Mouse (Mus musculus): ENCODE results near the gene Amigo2. TPM values are rescaled to one million over a fixed set of nuclear protein-coding genes. Genes with fewer than 3 reads are reported as not detected.
A peak's percentile ranks its signal among the peaks of the same experiment; 100 is the strongest.
"Not testable (repeated sequence)": the region's sequence is repeated elsewhere in the genome, so short reads cannot be mapped to it uniquely, and the experiment has no call there.

The Amigo2 gene
- total RNA-seq, 2 experiments from 2014 or later: 6.6 to 7.8 TPM

DNA sequence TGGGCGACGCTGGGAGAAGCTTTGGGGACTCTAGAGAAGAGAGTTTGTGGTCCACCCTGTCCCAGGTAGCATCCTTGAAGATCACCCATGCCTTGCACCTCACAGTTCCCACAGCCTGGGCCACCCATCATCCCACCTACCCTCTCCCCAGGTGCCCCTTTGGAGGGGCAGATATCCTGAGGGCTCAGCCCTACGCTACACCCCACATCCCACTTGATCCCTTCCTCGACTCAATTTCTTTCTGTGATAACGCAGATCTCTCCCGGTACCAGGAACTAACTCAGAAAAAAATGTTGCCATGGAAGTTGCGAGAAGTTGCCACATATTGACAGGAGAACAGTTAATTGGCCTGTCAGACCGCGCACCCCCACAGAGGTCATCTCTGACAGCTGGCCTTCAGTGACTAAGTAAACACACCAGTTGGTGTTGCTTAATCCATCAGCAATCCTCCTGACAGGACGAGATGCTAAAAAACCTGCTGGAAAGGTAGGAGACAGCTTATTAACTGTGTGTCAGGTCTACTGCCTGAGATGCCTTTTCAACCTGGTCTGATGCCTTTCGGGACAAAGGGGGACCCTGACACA lies 17.5 kb downstream of the Amigo2 start:
- no peak for DNase-seq
- intact Hi-C loops (cut with DNase I): no loop called here

DNA sequence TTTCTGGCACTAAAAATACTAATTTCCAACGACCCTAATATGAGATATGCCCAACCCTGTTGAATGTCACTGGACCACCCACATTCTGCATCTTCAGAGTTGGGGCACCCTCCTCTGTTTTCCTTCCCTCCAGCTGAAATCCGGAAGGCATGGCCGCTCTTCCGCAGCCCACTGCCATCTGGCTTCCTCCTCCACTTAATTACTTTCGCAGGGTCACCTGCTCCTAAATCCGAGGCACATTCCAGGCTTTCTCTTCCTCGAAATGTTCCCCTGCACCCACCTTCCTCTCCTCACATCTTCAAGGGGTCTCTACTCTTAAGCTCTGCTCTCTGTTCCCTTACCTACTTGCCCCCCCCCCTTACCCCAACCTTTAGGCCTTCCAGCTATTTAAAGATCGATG lies 23.1 kb downstream of the Amigo2 start:
- intact Hi-C loops (cut with DNase I): no loop called here
- no peak for DNase-seq

DNA sequence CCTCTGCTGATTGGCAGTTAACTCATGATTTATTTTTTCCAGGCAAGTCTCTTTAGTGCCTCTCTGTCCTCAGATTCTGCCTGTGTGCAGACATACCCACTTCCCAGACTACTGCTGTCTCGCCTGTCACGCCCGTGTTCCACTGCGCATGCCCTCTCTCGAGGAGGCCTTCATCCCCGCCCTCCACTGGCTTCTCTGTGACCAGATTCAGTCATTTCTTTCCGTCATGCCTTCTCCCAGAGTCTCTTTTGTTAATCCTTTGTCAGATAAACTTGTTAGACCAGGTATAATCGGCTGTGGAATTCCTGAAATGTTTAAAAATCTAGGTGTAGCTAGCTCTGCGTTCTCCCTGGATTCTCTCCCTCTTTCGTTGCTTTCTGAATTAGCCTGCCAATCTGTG lies 23.7 kb downstream of the Amigo2 start:
- no peak for DNase-seq
- intact Hi-C loops (cut with DNase I): no loop called here

DNA sequence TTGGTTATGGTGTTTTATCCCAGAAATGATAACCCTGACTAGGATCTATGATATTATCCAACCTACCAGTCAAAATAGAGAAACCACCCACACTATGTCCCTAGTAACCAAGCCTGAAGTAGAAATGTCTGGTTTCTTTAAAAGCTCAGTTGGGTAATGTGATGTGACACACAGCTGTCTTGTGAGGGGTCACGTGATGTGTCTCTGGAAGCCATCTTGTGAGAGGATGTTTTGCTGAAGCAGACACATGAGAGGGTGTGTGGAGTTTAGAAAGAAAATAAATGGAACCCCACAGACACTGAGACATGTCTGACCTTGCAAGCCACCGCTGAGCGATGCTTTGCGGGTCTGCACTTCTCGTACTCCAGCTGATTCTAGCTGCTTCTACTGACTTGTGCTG lies 30.2 kb downstream of the Amigo2 start:
- no peak for DNase-seq
- intact Hi-C loops (cut with DNase I): no loop called here

DNA sequence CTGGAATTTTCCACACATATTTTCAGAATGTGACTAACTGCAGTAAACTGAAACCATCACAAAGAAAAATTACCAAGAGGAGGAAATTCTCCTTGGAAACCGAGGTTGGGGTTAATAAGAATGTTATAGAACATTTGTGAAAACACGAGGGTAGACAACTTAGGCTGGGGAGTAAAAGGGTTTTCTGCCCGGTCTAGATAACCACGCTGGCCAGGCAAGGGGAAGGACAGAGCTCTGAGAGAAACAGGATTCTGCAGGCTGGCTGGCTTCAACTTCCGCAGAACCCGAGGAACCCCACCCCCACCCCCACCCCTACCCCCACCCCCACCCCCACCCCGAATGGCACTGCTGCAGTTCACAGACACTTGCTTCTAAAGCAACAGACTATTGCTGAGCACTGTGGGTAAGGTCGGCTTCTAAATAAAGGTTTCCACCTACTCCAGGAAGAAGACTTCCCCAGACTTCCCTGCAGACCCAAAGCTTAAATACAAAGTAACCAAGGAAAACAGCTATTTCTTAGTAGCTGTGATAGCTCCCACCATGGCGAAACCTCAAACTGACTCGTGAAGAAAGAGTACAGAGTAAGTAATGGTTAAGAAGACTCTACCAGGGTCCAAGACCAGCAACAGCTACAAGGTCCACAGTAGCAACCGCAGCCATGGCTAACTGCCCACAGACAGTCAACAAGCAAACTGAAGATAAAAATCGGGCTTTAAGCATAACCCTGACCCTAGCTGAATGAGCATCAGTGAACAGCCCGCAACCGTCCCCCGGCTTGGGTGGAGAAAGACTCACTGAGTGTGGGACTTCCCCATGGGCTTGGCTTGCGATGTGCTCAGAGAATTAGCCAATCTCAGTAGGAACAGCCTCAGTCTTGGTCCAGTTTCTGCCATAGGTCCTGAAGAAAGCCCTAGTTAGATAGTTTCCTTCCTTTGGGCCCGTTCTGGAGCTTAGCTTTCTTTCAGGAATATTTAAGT lies 34.3 kb downstream of the Amigo2 start:
- intact Hi-C loops (cut with DNase I): no loop called here
- no peak for DNase-seq

DNA sequence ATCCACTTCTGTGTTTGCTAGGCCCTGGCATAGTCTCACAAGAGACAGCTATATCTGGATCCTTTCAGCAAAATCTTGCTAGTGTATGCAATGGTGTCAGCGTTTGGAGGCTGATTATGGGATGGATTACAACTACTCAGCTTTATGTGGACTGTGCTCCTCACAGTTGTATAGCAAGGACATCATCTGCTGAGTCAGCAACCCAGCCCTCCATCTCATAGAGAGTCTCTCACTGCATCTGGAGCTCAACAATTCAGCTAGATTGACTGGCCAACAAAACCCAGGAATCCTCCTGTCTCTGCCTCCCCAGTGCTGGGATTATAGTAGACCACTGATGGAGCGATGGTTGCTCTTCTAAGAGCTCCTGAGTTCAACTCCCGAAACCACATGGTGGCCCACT lies 37.3 kb downstream of the Amigo2 start:
- DNase-seq; intact Hi-C loops (cut with DNase I): not testable (repeated sequence)

DNA sequence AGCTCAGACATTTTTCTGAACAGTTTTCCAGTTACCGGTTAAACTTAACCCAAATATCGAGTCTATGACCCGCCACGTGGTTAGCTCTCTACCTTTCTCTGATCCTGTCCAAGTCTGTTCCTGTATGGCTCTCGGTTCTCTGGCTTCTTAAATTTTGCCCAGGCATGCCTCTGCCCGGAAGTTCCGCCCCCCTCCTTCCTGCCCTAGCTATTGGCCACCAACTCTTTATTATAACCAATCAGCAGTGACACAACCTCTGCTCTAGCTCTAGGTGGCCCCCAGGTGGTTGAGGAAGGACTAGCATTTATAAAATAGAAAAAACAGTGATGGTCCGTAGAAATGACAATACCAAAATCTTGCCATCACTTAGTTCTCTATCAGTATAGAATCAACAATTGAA lies 40.6 kb downstream of the Amigo2 start:
- DNase-seq: no peak
- intact Hi-C loops (cut with DNase I): no loop called here

DNA sequence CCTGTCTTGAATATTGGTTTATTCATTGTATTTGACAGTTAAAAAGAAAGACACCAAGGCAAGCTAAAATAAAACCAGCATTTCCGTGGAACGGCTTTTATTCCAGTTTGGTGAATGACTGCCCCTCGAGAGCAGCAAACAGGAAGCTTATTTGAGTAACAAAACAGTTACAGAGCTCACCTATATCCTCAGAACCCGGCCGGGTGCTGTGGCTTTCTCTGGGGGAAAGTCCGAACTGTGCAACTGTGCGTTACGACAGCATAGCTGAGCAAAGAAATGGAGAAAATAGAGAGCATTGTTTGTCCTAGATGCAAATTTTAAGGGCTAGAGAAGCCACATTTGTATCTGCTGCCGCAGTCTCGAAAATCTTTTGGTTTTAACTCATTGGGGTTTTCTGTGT lies 41.3 kb downstream of the Amigo2 start:
- no peak for DNase-seq
- intact Hi-C loops (cut with DNase I): no loop called here

DNA sequence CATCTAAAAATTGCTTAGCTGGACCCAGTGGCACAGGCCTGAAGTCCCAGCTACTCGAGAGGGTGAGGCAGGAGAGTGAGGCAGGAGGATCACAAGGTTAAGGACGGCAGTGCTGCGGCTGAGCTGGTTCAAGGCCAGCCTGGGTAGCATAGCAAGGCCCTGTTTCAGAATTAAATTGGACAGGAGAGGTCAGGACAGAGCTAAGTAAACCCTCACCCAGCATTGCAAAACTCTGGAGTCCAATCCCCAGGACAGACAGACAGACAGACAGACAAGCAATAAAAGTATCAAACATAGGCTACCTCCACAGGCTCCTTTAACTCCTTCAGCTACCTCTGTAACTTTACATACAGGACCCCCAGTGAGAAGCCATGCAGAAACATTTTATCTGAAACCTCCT lies 42.2 kb downstream of the Amigo2 start:
- intact Hi-C loops (cut with DNase I): no loop called here
- no peak for DNase-seq

DNA sequence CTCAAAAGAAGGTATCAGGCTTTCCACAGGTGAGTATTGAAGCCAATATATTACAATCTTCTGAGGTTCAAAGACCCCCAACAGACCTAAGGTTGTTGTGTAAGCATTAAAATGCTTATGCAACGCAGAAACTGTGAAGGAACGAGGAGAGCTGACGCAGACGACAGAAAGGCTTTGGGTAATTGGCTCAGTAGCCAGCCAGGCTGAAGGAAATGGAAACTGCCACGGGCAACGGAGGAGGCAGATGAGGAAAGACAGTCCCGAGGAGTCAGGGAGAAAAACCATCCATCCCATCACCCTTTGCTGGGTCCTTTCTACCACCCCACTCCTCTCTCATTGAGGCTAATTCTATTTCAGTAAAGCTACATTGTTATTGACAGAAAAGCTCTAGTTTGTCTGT lies 50.4 kb downstream of the Amigo2 start:
- intact Hi-C loops (cut with DNase I): loop anchor here (5.0 kb wide), 2 partner anchors 386 to 416 kb away; no protein-coding TSS in a partner anchor
- no peak for DNase-seq

DNA sequence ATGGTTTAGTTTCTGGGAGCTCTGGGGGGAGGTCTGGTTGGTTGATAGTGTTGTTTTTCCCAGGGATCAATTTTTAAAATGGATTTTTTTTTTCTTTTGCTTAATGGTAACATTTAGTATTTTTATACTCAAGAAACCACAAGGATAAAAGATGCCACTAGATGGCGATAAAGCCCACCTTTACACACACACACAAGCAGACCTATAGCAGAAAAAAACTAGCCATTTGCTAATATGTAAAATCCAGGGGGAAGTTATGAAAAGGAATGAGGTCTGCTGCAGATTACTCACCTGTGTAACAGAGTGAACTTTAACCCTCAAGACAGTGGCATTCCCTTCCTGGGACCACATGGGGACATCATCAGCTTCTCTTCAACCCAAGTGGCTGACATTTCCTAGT lies 51.5 kb downstream of the Amigo2 start:
- intact Hi-C loops (cut with DNase I): loop anchor here (1.0 to 5.0 kb wide), 4 partner anchors 39 to 469 kb away; no protein-coding TSS in a partner anchor
- DNase-seq: peak; percentile 52 to 66

Other genes with a start within 250 kb of the Amigo2 start
- gene Slc38a4, start 191.3 kb downstream of the Amigo2 start, total RNA-seq (2021): 10 to 100 TPM; 61.5 to 61.8 TPM
- gene Pced1b, start 180 bp downstream of the Amigo2 start, total RNA-seq (2021): 1 to 10 TPM; 6.2 to 7.6 TPM